Mouse (Mus musculus) right cerebral cortex, postnatal 4 days (tissue): ENCODE results near the gene Mc3r.

Source experiments
- DNase-seq: peaks from one replicate; pipeline ENCODE4 v3.0.0-alpha.2; 2022

The Mc3r gene

GRCm38 (mm10) chr2:172256956-172257355 lies 8.7 kb downstream of the Mc3r start:
- DNase-seq = no peak

GRCm38 (mm10) chr2:172257471-172258065 lies 9.3 kb downstream of the Mc3r start:
- no peak for DNase-seq

DNA sequence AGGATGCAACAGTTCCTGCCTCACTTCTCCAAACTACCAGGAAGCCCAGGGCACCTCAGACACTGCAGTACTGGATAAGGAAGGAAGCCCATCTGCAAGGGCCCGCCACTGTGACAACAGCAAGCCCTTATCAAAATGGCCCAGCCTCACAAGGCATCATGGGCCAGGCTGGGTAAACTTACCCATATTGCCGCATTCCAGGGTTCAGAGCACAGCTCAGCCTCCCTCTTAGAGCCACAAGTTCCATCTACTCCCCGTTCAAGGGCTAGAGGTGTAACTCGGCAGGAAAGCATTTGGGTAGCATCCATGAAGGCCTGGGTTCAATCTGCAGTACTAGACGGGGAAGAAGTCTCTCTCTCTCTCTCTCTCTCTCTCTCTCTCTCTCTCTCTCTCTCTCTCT lies 11.8 kb downstream of the Mc3r start:
- DNase-seq = no peak

DNA sequence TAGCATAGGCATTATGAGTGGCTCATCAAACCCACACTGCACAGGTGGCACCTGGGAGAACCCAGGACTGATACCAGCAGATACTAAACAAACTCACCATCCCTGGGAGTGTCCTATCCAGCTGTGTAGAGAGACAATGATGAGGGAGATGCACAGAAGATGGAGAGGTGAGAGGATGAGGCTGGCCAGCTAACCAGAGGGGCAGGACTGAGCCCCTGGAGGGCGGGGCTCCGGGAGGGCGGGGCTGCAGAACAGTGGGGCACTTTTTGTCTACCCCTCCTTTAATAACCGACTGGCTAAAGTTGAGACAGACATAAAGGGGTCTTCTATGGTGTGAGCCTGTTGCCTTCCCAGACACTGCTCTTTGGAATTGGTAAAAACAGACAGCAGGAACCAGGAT lies 13.1 kb downstream of the Mc3r start:
- no peak for DNase-seq

DNA sequence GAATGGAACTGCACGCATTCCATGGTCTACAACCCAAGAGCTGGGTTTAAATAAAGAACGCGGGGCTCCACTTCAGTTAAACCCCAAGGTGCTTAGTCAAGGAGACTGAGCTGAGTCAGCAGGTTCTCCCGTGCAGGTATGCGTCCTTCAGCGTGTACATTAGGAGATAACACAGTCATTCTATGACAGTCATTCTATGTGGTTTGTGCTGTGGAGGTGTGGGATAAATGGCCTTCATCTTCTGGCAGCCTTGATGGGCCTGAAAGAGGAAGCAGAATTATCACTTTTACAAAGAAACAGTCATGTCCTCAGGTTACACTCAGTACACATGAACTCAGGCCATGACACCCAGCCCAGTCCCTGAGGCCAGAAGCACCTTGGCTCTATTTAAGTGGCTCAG lies 14.9 kb downstream of the Mc3r start:
- no peak for DNase-seq

GRCm38 (mm10) chr2:172269907-172270306 lies 21.6 kb downstream of the Mc3r start:
- DNase-seq = no peak

DNA sequence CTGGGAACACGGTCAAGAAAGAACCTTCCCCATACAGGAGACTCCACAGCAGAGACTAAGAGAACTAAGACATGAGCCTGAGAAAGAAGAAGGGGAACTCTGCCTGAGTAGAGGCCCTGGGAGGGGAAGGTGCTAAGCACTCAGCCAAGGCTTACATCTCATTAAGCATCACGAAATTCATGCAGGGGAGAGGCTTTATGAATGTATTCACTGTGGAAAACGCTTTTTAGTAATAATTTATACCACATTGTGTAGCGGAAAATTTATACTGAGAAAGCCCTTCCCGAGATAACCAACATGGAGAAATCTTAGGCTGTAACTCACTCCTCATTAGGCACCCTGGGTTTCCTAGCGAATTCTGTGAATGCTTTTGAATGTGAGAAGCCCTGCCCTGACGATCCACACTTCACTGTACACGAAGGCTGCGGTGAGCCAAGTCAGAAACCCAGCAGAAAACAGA lies 22.2 kb downstream of the Mc3r start:
- no peak for DNase-seq

- no peak for DNase-seq
Observed at GRCm38 (mm10) chr2:172270974-172271697, 22.8 kb downstream of the Mc3r start.

DNA sequence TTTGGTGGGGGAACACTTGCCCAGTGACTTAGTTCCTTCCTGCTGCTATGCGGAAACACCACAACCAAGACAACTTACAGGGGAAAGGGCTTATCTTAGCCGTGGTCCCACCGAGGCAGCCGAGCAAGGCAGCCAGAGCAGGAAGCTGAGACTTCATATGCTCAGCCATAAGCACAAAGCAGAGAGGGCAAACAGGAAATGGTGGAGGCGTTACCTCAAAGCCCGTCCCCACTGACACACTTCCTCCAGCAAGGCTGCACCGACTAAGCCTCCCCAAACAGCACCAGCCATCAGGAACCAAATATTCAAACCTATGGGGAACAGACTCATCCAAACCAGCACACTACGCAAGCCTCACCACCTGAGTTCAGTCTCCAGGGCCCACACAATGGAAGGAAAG lies 26.4 kb downstream of the Mc3r start:
- no peak for DNase-seq

DNA sequence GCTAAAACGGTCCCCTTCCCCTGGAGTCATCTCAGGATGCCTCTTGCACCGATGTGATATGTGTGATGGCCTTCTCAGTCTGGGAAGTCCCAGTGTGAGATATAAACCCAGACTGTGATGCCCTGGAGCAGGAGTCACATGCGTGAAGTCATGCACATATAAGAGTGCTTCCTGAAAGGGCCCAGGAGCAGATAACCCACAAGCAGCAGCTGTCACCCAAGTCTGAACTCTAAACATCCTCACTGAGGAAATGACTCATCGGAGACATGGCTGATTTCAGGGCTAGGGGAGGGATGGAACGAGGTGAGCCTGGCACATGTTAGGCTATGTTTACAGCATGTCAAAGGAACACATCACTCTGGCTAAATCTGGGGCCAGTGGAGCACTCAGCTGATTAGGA lies 27.9 kb downstream of the Mc3r start:
- DNase-seq = no peak

GRCm38 (mm10) chr2:172278979-172279378 lies 30.7 kb downstream of the Mc3r start:
- no peak for DNase-seq

DNA sequence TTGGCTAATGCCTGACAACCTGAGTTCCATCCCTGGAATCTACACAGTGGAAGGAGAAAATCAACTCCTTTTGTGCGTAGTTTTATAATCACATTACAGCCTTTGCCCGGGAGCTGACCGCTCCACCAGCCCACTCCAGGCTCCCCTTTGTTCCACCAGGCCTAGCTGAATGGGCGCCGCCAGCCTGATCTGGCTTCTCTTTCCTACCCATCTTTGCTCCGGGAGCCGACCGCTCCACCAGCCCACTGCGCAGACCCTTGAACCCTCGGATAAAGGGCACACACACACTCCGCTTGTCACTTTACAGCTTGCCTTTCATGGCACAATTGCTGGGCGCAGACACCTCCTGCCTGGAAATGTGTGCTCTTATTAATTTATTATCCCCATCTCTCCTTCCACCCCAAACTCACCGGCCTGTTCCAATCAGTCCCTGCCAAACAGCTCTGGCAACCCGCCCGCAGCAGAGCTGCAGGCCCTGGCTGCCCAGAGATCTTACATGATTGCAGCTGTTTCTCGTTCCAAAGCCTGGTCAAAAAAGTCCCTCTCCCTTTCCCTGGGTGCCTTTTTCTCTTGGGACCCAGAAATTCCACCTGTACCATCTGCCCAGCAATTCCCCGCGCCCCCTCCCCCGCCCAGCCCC lies 33.9 kb downstream of the Mc3r start:
- peak; percentile 73 for DNase-seq

DNA sequence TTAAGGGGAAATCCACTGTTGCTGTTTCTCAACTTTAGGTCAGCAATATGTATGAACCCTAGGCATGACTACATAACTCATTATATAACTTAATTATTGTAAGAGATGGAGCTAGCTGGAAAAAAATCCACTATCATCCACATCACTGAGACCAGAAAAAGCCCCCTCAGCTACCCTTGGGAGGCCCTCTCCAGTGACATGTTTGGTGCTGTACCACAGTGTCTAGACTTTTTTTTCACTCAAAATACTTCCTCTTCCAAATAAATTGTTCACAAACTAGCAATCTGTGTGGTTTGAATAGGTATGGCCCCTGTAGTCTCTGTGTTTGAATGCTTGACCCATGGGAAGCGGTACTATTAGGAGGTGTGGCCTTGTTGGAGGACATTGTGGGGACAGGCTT lies 39.4 kb downstream of the Mc3r start:
- DNase-seq = no peak

DNA sequence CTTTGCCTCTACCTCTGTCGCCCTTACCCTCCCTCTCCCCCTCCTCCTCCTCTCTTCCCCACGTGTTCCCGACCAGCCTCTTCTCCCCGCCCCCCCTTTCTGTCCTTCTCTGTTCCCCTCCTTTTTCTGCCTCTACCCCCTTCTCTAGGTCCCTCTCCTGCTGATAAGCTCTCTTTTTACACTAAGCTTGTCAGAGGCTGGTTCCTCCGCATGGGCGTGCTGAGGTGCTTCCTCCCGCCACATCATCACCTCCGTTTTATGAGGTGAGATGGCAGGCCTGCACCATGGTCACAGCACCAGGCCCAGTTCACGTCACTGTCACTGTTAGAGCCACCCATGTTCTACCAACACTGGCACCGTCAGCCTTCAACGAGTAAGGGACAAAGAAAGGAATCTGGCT lies 40.7 kb downstream of the Mc3r start:
- DNase-seq = no peak

GRCm38 (mm10) chr2:172289632-172290031 lies 41.3 kb downstream of the Mc3r start:
- DNase-seq = no peak

- no peak for DNase-seq
Observed at GRCm38 (mm10) chr2:172290474-172290873, 42.2 kb downstream of the Mc3r start.

- DNase-seq = no peak
Observed at GRCm38 (mm10) chr2:172291025-172291424, 42.7 kb downstream of the Mc3r start.

DNA sequence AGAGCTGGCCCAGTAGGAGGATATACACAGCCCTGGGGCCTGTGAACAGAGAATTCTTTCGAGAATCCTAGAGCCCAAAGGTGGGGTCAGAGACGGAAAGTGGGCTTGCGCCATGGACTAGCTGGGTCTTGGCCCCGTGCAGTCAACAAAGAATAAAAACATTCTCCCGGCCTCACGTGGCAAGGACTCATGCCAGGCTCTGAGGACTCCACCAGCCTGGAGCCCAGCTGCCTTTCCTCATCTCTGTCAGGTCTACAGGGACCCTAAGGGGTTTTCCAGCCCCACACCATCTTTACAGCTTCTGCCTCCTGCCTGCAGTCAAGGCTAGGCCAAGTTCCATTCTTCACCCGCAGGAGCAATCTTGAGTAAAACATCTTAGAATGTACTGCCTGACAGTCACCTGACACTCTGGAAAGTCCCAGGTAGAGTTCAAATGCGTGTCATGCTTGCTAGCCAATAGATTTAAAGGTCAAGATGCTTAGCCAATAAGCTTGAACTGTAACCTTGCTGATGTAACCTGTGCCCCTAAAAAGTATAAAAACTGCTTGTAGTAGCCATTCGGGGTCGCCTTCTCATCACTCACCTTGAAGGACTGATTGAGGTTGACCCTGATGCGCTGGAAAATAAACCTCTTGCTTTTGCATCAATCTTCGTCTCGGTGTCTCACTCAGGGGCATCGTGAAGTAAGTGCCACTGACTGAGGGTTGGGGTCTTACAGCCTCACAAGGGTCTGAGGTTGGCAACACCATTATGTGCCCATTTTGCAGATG lies 43.6 kb downstream of the Mc3r start:
- no peak for DNase-seq

DNA sequence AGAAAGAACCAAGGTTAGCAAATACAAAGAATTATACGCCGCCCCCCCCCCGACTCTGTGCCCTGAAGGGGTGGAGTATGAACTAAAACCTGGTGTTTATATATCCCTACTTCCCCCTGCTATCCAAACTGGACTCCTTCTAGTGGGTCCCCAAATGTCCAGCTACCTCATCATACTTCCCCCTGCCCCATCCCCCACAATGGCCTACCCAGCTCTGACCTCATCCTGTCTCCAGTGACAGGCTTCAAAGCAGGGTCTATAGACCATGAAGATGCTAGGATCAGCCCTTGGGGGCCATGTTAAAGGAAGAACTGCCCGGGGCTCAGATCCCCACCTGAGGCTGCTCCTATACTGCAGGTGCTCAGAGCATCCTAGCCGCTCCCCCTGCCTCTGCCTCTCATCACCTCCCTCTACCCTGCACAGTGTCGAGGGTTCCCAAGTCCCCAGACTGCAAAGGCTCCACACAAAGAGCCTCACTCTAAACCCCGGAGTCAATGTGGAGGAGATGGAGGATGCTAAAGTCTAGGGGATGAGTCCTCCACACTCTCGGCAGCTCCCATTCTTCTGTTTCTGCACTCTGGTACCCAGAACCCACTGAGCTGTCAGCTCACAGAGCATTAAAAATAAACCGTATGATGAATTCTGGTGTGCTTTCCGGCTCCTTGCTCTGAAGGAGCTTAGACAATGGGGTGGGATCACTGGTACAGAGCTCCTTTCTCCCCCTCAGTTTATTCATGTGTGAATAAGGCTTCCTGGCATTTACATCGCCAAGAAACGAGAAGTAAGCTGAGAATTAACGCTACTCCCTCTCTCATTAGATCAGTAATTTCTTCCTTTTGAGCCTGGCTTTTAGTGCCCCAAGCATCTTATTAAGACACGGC lies 44.5 kb downstream of the Mc3r start:
- DNase-seq = no peak

GRCm38 (mm10) chr2:172298083-172298482 lies 49.8 kb downstream of the Mc3r start:
- DNase-seq = no peak

DNA sequence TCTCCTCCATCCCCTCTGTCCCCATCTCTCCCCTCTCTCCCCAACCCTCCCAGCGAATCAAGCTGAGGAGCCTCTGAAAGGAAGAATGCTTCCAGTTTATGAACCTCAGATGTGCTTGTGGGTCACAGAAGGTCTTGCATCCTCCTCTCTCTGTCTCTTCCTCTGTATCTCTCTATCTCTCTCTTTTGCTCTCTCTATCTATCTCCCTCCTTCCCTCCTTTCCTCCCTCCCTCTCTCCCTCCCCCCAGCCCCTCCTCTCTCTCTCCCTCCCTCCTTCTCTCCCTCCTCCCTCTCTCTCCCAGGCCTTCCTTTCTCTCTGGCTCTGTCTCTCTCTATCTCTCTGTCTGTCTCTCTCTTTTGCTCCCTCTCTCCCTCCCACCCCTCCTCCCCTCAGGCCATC lies 50.2 kb downstream of the Mc3r start:
- no peak for DNase-seq

DNA sequence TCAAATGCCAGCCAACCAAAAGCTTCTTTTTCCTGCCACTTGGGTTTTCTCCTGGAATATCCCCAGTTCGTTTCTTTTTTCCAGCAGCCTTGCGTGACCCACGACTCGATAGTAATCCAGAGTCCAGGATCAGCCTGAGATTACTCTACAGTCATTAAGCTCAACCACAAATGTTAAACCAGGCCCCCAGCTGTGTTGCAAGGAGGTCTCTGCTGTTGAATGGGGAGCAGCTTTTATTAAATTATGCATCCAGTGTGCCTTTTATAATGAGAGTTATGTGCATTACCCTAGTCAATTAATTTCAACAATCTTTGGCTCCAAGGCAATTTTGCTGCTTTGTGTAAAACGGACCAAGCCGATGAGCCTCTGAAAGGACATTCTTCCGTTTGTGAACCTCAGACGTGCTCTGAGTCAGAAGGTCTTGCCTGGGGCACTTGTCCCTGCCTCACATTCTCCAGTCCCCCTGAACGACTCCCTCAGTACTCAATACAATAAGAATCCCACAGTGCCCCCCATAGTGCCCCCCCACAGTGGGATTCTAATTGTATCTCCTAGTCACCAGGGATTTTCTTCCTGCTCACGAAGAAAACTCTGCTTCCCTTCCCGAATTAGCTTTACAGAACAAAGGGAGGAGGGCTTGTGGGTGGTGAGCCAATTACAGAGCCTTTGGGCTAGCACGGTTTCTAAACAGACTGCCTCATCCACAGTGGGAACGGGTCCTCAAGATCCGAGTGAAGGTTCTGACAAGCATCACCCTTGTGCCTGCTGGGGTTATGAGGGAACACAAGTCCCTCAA lies 51.0 kb downstream of the Mc3r start:
- DNase-seq = no peak
